Mouse (Mus musculus) heart, adult 2 months (tissue): ENCODE data around the gene Pde4d. TPM values are rescaled to one million over a fixed set of nuclear protein-coding genes. Genes with fewer than 3 reads are reported as not detected.

Experiments used
- DNase-seq, 2 experiments: peaks; one replicate each; pipeline ENCODE4 v3.0.0; 2021
- H3K27ac ChIP-seq: fragments of 200-600 bp; 2 replicates; pipeline ENCODE4 v1.8.1; 2022
- H3K27me3 ChIP-seq: fragments of 200-500 bp; 2 replicates; pipeline ENCODE4 v1.6.1; 2012; ENCODE audit warnings: mild to moderate bottlenecking, low read length, inconsistent platforms, mixed read lengths; ENCODE audit not compliant: control insufficient read depth, insufficient read depth
- H3K36me3 ChIP-seq: fragments of 200-500 bp; 2 replicates; pipeline ENCODE4 v1.6.1; 2012; ENCODE audit warnings: low read length, inconsistent platforms; ENCODE audit not compliant: control insufficient read depth, insufficient read depth
- H3K4me1 ChIP-seq: fragments of 200-500 bp; 2 replicates; pipeline ENCODE4 v1.6.1; 2011; ENCODE audit warnings: low read length; ENCODE audit not compliant: control insufficient read depth, insufficient read depth
- H3K4me3 ChIP-seq: fragments of 200-600 bp; 2 replicates; pipeline ENCODE4 v1.8.1; 2022
- H3K79me2 ChIP-seq: fragments of 200-500 bp; replicated peaks from 2 replicates; pipeline ENCODE4 v1.6.1; 2012; ENCODE audit warnings: mild to moderate bottlenecking, inconsistent platforms, low read length, moderate library complexity, mixed read lengths; ENCODE audit not compliant: control insufficient read depth, insufficient read depth
- H3K9ac ChIP-seq: fragments of 200-500 bp; 2 replicates; pipeline ENCODE4 v1.6.1; 2012; ENCODE audit warnings: low read depth, mild to moderate bottlenecking, control low read depth, inconsistent platforms, low read length, mixed read lengths
- CTCF ChIP-seq: fragments of 200-600 bp; IDR thresholded peaks from 2 replicates; pipeline ENCODE4 v1.8.1; 2022; ENCODE audit warnings: antibody characterized with exemption, mild to moderate bottlenecking, moderate library complexity
- EP300 ChIP-seq: fragments of 200-500 bp; IDR thresholded peaks from 2 replicates; pipeline ENCODE4 v1.6.1; 2011; ENCODE audit warnings: low read depth, low read length, control low read depth; ENCODE audit not compliant: insufficient read depth
- POLR2A ChIP-seq: fragments of 200-500 bp; IDR thresholded peaks from 2 replicates; pipeline ENCODE4 v1.6.1; 2011; ENCODE audit warnings: mild to moderate bottlenecking, low read depth, low read length, control low read depth; ENCODE audit not compliant: insufficient read depth
- WGBS: fragments of 180-500 bp; shearing (Covaris S2); methylation state at CpG from one replicate; pipeline ENCODE4 v1.1.7; 2018; 5-methylcytosine and 5-hydroxymethylcytosine counted together
- intact Hi-C: fragments of 180-260 bp; cut with DNase I; formaldehyde crosslinking; loops from one replicate; pipeline ENCODE4 v1.15.1; 2025
- polyA plus RNA-seq: library from polyadenylated mRNA; depleted of rRNA; stranded (reverse); fragments of >200 nt; gene quantifications from 2 replicates; pipeline ENCODE4 v1.2.3, GENCODE M21; 2012
- total RNA-seq, 2 experiments: library from RNA; stranded (reverse); gene quantifications; 2 replicates each; pipeline ENCODE4 v1.2.3; 2021

Pde4d gene
- total and polyA plus RNA-seq, 3 experiments, result 11.5 to 40.1 (median 38.1) TPM

GRCm38 (mm10) chr13:109181363-109181762 is 731.6 kb downstream of the Pde4d start:
- WGBS, result 62% methylated on average over 6 of the region's 6 CpGs
- Histone ChIP-seq H3K4me3 (no peak overlapping the region), H3K79me2 (no peaks in the 10 kb centered on the region), H3K27ac (no peak overlapping the region), H3K4me1 (no peaks in the 10 kb centered on the region), H3K36me3 (no peaks in the 10 kb centered on the region), H3K9ac (no peak overlapping the region), H3K27me3 (no peaks in the 10 kb centered on the region)
- no peak for TF ChIP-seq CTCF
- TF ChIP-seq EP300, result no peak
- TF ChIP-seq POLR2A, result no peak
- intact Hi-C loops, result no loop called here
- DNase-seq, result no peak

GRCm38 (mm10) chr13:109190652-109191051 is 740.9 kb downstream of the Pde4d start:
- no peaks in the 10 kb centered on the region for H3K27me3 ChIP-seq
- no peak overlapping the region for H3K27ac ChIP-seq
- no peak overlapping the region for H3K4me3 ChIP-seq
- H3K36me3 ChIP-seq, result no peaks in the 10 kb centered on the region
- intact Hi-C loops, result no loop called here
- H3K9ac ChIP-seq, result no peak overlapping the region
- no peak for TF ChIP-seq POLR2A
- no peak for TF ChIP-seq EP300
- no peak for TF ChIP-seq CTCF
- no peaks in the 10 kb centered on the region for H3K79me2 ChIP-seq
- WGBS, result 70% methylated on average over 4 of the region's 4 CpGs
- H3K4me1 ChIP-seq, result no peaks in the 10 kb centered on the region
- DNase-seq, result no peak

- no peak overlapping the region for H3K27ac ChIP-seq
- H3K9ac ChIP-seq, result no peak overlapping the region
- no peaks in the 10 kb centered on the region for H3K79me2 ChIP-seq
- H3K36me3 ChIP-seq, result no peaks in the 10 kb centered on the region
- 75% methylated on average over 4 of the region's 4 CpGs for WGBS
- no peaks in the 10 kb centered on the region for H3K4me1 ChIP-seq
- no peaks in the 10 kb centered on the region for H3K27me3 ChIP-seq
- DNase-seq, result no peak
- no peak for TF ChIP-seq CTCF
- no peak for TF ChIP-seq EP300
- TF ChIP-seq POLR2A, result no peak
- intact Hi-C loops, result no loop called here
- no peak overlapping the region for H3K4me3 ChIP-seq
These were observed 741.4 kb downstream of the Pde4d start for GRCm38 (mm10) chr13:109191176-109191575.

- no peak overlapping the region for H3K9ac ChIP-seq
- no peaks in the 10 kb centered on the region for H3K36me3 ChIP-seq
- H3K79me2 ChIP-seq, result no peaks in the 10 kb centered on the region
- TF ChIP-seq POLR2A (no peak), EP300 (no peak), CTCF (no peak)
- no peak overlapping the region for H3K27ac ChIP-seq
- no peak for DNase-seq
- no peaks in the 10 kb centered on the region for H3K27me3 ChIP-seq
- WGBS, result 34% methylated on average over 9 of the region's 9 CpGs
- H3K4me1 ChIP-seq, result peaks cover 2% of the 10 kb centered on the region
- H3K4me3 ChIP-seq, result no peak overlapping the region
- intact Hi-C loops, result no loop called here
These were observed 755.8 kb downstream of the Pde4d start for GRCm38 (mm10) chr13:109205541-109205940.

GRCm38 (mm10) chr13:109208607-109209006 is 758.9 kb downstream of the Pde4d start:
- TF ChIP-seq POLR2A (no peak), EP300 (no peak), CTCF (no peak)
- Histone ChIP-seq H3K27me3 (no peaks in the 10 kb centered on the region), H3K9ac (no peak overlapping the region), H3K4me3 (no peak overlapping the region), H3K4me1 (peaks cover 7% of the 10 kb centered on the region), H3K79me2 (no peaks in the 10 kb centered on the region), H3K36me3 (no peaks in the 10 kb centered on the region), H3K27ac (no peak overlapping the region; the same call in 1 of the 2 replicates)
- DNase-seq, result no peak
- 93% methylated on average over 16 of the region's 16 CpGs for WGBS
- intact Hi-C loops, result no loop called here

DNA sequence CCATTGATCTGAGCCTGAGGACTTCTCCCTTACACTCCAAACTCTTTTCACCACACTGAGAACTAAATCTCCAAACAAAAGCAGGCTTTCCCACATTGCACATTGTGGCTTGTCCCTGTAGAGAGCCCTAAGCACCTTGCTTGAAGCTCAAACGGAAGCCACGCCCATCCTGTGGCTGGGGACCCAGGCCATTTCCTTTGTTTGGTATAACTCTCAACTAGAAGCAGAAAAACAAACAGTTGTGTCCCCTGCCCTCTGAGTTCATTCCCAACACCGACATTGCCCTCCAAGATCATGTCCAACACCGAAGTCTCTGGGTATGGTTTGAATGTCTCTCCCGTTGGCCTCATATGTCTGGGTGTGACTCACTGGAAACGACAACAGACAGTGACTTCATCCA is 759.7 kb downstream of the Pde4d start:
- 31% methylated on average over 6 of the region's 6 CpGs for WGBS
- H3K79me2 ChIP-seq, result no peaks in the 10 kb centered on the region
- H3K27me3 ChIP-seq, result no peaks in the 10 kb centered on the region
- no peak overlapping the region for H3K4me3 ChIP-seq
- DNase-seq, result peak; percentile 33 to 46
- H3K27ac ChIP-seq, result peak overlapping the region; percentile 48
- H3K9ac ChIP-seq, result no peak overlapping the region
- peaks cover 7% of the 10 kb centered on the region for H3K4me1 ChIP-seq
- intact Hi-C loops, result no loop called here
- no peaks in the 10 kb centered on the region for H3K36me3 ChIP-seq
- TF ChIP-seq POLR2A, result no peak
- 0 out of 2 replicates have a peak, but pooled peaks have one; percentile 21 for TF ChIP-seq EP300
